Mouse (Mus musculus): ENCODE results near the gene Orai3. TPM values are rescaled to one million over a fixed set of nuclear protein-coding genes. Genes with fewer than 3 reads are reported as not detected.

Gene Orai3
- polyA plus RNA-seq, 1 experiment from 2014 or later = 25.8 TPM

DNA sequence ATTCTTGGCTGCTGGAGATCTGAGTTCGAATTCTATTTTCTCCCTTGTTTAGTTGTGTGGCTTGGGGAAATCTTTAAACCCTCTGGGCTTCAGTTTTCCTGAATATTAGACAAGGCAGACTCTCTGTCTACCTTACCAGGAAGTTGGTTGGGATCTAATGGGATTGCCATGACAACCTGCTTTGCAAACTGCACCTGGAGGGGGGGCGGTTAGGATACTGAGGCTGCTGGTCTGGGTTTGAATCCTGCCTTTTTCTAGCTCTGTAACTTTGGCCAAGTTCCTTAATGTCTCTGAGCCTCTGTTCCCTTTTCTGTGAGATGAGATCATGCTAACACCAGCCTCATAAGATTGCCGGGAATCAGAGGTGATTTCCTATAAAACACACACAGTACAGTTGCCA is 52.9 kb downstream of the Orai3 start:
- no peaks in the 10 kb centered on the region for H3K27me3 ChIP-seq
- POLR2A ChIA-PET = interaction anchor here (0.6 kb wide), 1 partner anchor 48 kb away, joined by 3 read pairs; no protein-coding TSS in a partner anchor
- CTCF ChIA-PET = no interaction called here
- DNase-seq (ENCODE audit: low read depth, low spot score) (no peak), ATAC-seq (no peak)
- in situ Hi-C loops (cut with MboI; ENCODE audit: low pct_unique_long_range_greater_than_20kb) = no loop called here
- no peak for TF ChIP-seq CTCF (IDR thresholded peaks at IDR 0.05)

DNA sequence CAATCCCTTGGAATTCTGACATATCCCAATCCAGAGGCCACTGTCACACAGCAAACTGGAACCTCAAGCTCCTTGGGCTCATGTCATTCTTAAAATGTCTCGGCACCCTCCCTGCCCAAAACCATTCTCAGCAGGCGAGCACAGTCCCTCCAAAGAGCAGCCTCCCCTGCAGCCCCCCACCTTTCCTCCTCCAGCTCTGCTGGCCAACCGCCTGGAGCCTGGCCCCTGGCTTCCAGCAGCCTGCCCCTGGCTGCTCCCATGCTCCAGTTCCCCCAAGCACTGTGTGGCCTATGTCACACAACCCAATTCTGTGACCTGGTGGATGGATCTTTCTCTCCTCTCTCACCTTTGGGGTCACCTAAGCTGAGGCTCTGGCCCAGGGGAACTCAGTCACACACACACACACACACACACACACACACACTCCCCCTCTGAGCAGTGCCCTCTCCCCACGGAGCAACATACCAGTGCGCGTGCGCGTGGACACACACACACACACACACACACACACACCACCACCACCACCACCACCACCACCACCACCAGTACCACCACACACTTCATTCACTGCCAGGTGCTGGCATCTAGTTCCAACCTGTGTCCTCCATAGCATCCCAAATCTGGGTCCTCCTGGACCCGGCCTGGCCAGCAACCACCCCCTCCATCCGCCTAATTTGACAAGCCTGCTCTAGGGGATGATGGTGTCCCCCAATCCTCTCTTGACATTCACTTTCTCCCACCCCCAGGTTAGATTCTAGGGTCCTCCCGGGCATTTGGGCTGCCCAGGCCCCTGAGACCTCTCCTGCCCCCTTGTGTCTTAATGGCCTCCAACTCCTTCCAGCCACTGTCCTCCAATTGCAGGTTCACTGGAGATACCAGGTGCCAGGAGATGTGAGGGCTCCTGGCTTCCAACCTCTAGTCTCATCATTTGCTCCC is 53.9 kb downstream of the Orai3 start:
- DNase-seq (ENCODE audit: low read depth, low spot score) = no peak

DNA sequence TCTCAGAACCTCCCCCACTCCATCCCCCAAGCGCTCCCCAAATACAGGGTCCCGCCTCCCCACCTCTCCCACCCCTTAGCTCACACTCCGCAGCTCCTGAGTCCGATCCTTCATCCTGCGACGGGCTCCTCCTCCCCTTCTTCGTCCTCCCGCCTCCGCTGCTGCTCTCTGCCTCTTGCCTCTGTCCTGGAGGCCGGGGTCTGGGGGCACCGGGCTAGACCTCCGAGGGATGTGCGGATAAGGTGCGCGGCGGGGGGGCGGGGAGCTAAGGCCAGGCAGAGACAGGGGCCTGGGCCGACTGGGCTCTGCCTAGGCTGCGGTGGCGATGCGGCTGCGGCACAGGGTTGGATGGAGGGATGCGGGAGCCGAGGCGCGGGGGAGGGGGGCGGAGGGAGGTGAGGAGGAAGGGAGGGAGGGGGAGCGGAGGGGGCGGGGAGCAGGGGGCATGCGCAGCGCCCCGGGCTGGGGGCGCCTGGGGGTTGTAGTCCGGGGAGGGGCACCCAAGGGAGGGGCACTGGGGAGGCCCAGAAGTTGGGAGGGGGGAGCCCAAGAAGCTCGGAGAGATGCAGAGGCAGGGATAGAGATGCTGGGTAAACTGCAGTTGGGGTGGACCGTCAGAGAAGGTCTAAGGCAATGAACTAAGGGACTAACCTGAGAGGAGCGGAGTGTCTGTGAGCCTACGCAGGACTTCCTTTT is 54.7 kb downstream of the Orai3 start, which contains the start of the genes Stx4a and Stx1b:
TSS of gene Stx4a (plus strand) at position 119 of the 696 bp plus-strand sequence.
TSS of gene Stx1b (minus strand) at position 374 of the 696 bp plus-strand sequence.
- no peak for TF ChIP-seq CTCF (IDR thresholded peaks at IDR 0.05)
- H3K27me3 ChIP-seq = no peaks in the 10 kb centered on the region
- POLR2A ChIA-PET = no interaction called here
- CTCF ChIA-PET = no interaction called here
- DNase-seq (ENCODE audit: low read depth, low spot score) (no peak), ATAC-seq (no peak)
- in situ Hi-C loops (cut with MboI; ENCODE audit: low pct_unique_long_range_greater_than_20kb) = no loop called here

More for the DNA sequence above, 53.9 kb downstream of the Orai3 start:
- in situ Hi-C loops (cut with MboI; ENCODE audit: low pct_unique_long_range_greater_than_20kb) = no loop called here
- H3K27me3 ChIP-seq = no peaks in the 10 kb centered on the region
- POLR2A ChIA-PET = interaction anchor here (0.6 kb wide), 1 partner anchor 47 kb away, joined by 3 read pairs; no protein-coding TSS in a partner anchor
- CTCF ChIA-PET = no interaction called here
- no peak for TF ChIP-seq CTCF (IDR thresholded peaks at IDR 0.05)
- no peak for ATAC-seq

Other genes starting within 250 kb of the Orai3 start
- not detected for gene Tmem265, start 208.4 kb upstream of the Orai3 start, polyA plus RNA-seq (2021)
- gene Phkg2, start 196.5 kb upstream of the Orai3 start, polyA plus RNA-seq (2021) = 48.6 TPM
- gene Ccdc189, start 181.2 kb upstream of the Orai3 start, polyA plus RNA-seq (2021) = 22.0 TPM
- 42.7 TPM for gene Rnf40, start 181.0 kb upstream of the Orai3 start, polyA plus RNA-seq (2021)
- gene Zfp629, start 154.0 kb upstream of the Orai3 start, polyA plus RNA-seq (2021) = 20.6 TPM
- 53.6 TPM for gene Bcl7c, start 60.9 kb upstream of the Orai3 start, polyA plus RNA-seq (2021)
- gene Ctf1, start 57.1 kb upstream of the Orai3 start, polyA plus RNA-seq (2021) = 10.8 TPM
- gene Ctf2, start 37.6 kb upstream of the Orai3 start, polyA plus RNA-seq (2021) = 0.09 TPM
- gene Fbxl19, start 25.3 kb upstream of the Orai3 start, polyA plus RNA-seq (2021) = 38.6 TPM
- gene Setd1a, start 6.9 kb downstream of the Orai3 start, polyA plus RNA-seq (2021) = 30.0 TPM
- gene Gm49388, start 15.8 kb downstream of the Orai3 start, polyA plus RNA-seq (2021) = 4.5 TPM
- gene Hsd3b7, start 30.8 kb downstream of the Orai3 start, polyA plus RNA-seq (2021) = 30.1 TPM
- gene Stx4a, start 54.5 kb downstream of the Orai3 start, polyA plus RNA-seq (2021) = 133 TPM
- 0.23 TPM for gene Stx1b, start 54.7 kb downstream of the Orai3 start, polyA plus RNA-seq (2021)
- gene Zfp646, start 106.4 kb downstream of the Orai3 start, polyA plus RNA-seq (2021) = 22.3 TPM
- 8.9 TPM for gene Zfp668, start 107.0 kb downstream of the Orai3 start, polyA plus RNA-seq (2021)
- gene Prss53, start 121.2 kb downstream of the Orai3 start, polyA plus RNA-seq (2021) = 0.45 TPM
- gene Gm21974, start 125.6 kb downstream of the Orai3 start, polyA plus RNA-seq (2021) = not detected
- 77.0 TPM for gene Vkorc1, start 125.8 kb downstream of the Orai3 start, polyA plus RNA-seq (2021)
- 75.7 TPM for gene Bckdk, start 134.3 kb downstream of the Orai3 start, polyA plus RNA-seq (2021)
- gene Kat8, start 142.7 kb downstream of the Orai3 start, polyA plus RNA-seq (2021) = 22.1 TPM
- gene Prss8, start 160.3 kb downstream of the Orai3 start, polyA plus RNA-seq (2021) = 0.05 TPM
- gene Prss36, start 176.9 kb downstream of the Orai3 start, polyA plus RNA-seq (2021) = 6.8 TPM
- 469 TPM for gene Fus, start 197.6 kb downstream of the Orai3 start, polyA plus RNA-seq (2021)
- 0.10 TPM for gene Pycard, start 224.1 kb downstream of the Orai3 start, polyA plus RNA-seq (2021)
- gene Trim72, start 234.1 kb downstream of the Orai3 start, polyA plus RNA-seq (2021) = 0.17 TPM